Mouse (Mus musculus) stomach, postnatal 0 days (tissue): ENCODE data around the gene Tssc4. TPM values are rescaled to one million over a fixed set of nuclear protein-coding genes. Genes with fewer than 3 reads are reported as not detected.

Experiments
- ATAC-seq: fragments of 200-750 bp; cut with Nextera tagmentation; 2 replicates; pipeline ENCODE4 v1.8.0; 2017; ENCODE audit not compliant: low FRiP score, low TSS enrichment
- DNase-seq: peaks from one replicate; pipeline ENCODE4 v3.0.0-alpha.2; 2016; ENCODE audit warnings: low spot score
- H3K27ac ChIP-seq: fragments of 300-500 bp; sonication (generic); replicated peaks from 2 replicates; pipeline ENCODE4 v1.5.1; 2014; ENCODE audit warnings: mild to moderate bottlenecking, control low read depth
- H3K27me3 ChIP-seq: fragments of 300-500 bp; sonication (generic); 2 replicates; pipeline ENCODE4 v1.6.1; 2014; ENCODE audit warnings: low read length; ENCODE audit not compliant: control insufficient read depth, insufficient read depth
- H3K36me3 ChIP-seq: fragments of 300-500 bp; sonication (generic); 2 replicates; pipeline ENCODE4 v1.6.1; 2014; ENCODE audit warnings: low read length, mixed read lengths; ENCODE audit not compliant: control insufficient read depth, insufficient read depth
- H3K4me1 ChIP-seq: fragments of 300-500 bp; sonication (generic); replicated peaks from 2 replicates; pipeline ENCODE4 v1.6.1; 2014; ENCODE audit warnings: antibody characterized with exemption; ENCODE audit not compliant: control insufficient read depth, insufficient read depth
- H3K4me2 ChIP-seq: fragments of 300-500 bp; sonication (generic); replicated peaks from 2 replicates; pipeline ENCODE4 v1.6.1; 2014; ENCODE audit warnings: low read depth, mild to moderate bottlenecking, control low read depth, moderate library complexity
- H3K4me3 ChIP-seq: fragments of 300-500 bp; sonication (generic); 2 replicates; pipeline ENCODE4 v1.5.1; 2014; ENCODE audit warnings: low read depth, low read length, control low read depth
- H3K9ac ChIP-seq: fragments of 300-500 bp; sonication (generic); 2 replicates; pipeline ENCODE4 v1.6.1; 2014; ENCODE audit warnings: mild to moderate bottlenecking, low read length, control low read depth, mixed read lengths
- H3K9me3 ChIP-seq: fragments of 300-500 bp; sonication (generic); 2 replicates; pipeline ENCODE4 v1.6.1; 2016; ENCODE audit warnings: low read length; ENCODE audit not compliant: control insufficient read depth
- CTCF ChIP-seq: IDR thresholded peaks from 2 replicates; pipeline ENCODE4 v1.5.1; 2016; ENCODE audit warnings: antibody characterized with exemption, low read depth, mild to moderate bottlenecking, moderate library complexity
- EP300 ChIP-seq: optimal IDR thresholded peaks from 2 replicates; pipeline ENCODE3; 2016; ENCODE audit warnings: antibody characterized with exemption
- WGBS: fragments of 180-500 bp; shearing (Covaris S2); extraction: QIAGEN DNeasy Blood & Tissue Kit; methylation state at CpG from one replicate; pipeline ENCODE4 v1.1.7; 2014; 5-methylcytosine and 5-hydroxymethylcytosine counted together
- polyA plus RNA-seq: library from polyadenylated mRNA; unstranded; fragments of >200 nt; fragmentation: Nextera tagmentation; extraction: Ambion mirVana; gene quantifications from 2 replicates; pipeline ENCODE4 v1.2.1, GENCODE M21; 2015

Gene Tssc4
- polyA plus RNA-seq, 1 experiment from 2014 or later, result 44.7 TPM

DNA sequence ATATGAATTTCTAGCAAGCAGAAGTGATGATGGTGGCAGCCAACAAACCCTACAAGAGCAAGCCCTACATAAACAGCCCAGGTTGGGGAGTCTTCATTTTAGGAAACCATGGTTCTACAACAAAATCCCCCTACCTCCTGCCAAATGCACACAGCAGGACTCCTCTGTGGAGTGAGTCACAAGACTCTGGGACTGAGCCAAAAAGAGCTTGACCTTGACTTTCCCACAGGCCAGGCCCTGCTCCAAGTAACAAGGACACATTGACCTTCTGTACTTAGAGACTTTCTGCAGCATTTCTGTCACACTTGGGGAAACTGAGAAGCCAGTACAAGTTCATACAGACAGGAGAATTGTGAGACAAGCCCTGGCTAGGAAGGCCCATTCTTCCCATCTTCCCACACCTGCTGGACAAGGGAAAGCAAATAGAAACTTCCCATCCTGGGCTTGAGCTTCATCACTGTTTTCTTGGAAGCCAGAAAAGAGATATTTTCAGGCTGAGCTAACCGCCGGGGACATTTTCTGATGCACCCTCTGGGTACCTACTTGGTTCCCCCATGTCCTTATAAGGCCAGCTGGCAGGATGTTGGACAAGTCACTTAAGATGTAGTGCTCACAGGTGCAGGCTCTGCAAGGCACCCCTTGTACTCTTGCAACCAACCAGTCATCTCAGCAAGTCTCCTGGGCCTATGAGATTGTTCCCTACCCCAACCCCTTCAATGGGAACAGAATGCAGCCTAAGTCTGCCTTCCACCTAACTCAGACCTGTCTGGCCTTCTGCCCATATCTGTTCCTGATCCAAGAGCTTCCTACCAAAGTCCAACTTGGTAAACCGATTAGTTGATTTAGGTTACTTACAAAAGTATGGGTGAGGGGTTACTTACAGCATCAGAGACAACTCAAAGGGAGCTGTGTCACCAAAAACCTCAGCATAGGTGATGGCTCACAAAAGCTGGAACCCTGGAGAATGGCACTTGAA is 18.9 kb upstream of the Tssc4 start:
- H3K27me3 ChIP-seq, result no peaks in the 10 kb centered on the region
- 95% methylated on average over 3 of the region's 3 CpGs for WGBS
- no peak for ATAC-seq
- H3K4me2 ChIP-seq, result no peak overlapping the region
- H3K27ac ChIP-seq, result no peak overlapping the region
- DNase-seq, result no peak
- TF ChIP-seq CTCF (no peak), EP300 (no peak)
- no peaks in the 10 kb centered on the region for H3K36me3 ChIP-seq
- peaks cover 8% of the 10 kb centered on the region; the same call in 1 of the 2 replicates for H3K4me1 ChIP-seq
- no peaks in the 10 kb centered on the region for H3K9me3 ChIP-seq
- no peak overlapping the region for H3K9ac ChIP-seq
- H3K4me3 ChIP-seq, result no peak overlapping the region

DNA sequence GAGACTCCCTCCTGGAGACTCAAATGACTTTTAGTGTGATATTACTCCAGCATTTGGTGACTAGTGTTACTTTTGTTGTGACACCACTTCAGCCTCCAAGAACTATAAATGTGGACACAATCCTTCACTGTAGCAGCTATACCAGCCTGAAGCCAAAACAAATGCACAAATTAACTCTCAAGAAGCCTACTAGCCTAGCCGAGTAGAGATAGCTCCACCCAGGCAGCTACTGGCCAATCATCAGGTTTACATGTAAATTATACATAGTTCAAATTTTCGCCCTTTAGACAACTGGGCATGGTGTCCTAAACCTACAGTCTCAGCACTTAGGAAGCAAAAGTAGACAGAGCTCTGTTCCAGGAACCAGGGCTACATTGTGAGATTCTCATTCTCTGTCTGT is 17.7 kb upstream of the Tssc4 start:
- Histone ChIP-seq H3K36me3 (no peaks in the 10 kb centered on the region), H3K4me3 (no peak overlapping the region), H3K9ac (no peak overlapping the region), H3K27ac (no peak overlapping the region), H3K27me3 (no peaks in the 10 kb centered on the region), H3K4me1 (peaks cover 15% of the 10 kb centered on the region; the same call in 1 of the 2 replicates), H3K4me2 (no peak overlapping the region), H3K9me3 (no peaks in the 10 kb centered on the region)
- DNase-seq (no peak), ATAC-seq (no peak)
- WGBS, result 59% methylated on average over 2 of the region's 2 CpGs
- no peak for TF ChIP-seq EP300
- no peak for TF ChIP-seq CTCF

DNA sequence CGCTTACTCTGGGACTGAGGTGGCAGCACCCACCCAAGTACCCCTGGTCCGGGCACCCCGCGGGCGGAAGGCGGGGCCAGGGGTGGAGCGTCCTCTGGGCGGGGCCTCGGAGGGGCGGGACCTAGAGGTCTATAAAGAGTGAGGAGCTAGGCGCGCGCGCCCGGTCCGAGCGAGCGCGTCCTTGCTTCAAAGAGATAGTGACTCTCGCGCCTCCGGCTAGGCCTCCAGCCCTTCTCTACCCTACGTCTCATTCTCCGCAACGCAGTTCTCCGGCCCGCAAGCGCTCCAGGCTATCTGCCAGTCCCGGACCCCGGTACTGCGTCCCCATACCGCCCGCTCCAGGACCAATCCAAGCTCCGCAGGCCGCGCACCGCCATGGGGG is 16.4 kb upstream of the Tssc4 start, which contains the start of gene Cd81:
Cd81 (plus strand) TSS at position 114 of the 382 bp plus-strand sequence.
- Histone ChIP-seq H3K36me3 (no peaks in the 10 kb centered on the region), H3K27me3 (no peaks in the 10 kb centered on the region), H3K4me2 (peak within 1 kb of the TSS; percentile 92), H3K9me3 (no peaks in the 10 kb centered on the region), H3K4me3 (peak within 1 kb of the TSS; percentile 98), H3K4me1 (peaks cover 21% of the 10 kb centered on the region), H3K27ac (peak within 1 kb of the TSS; percentile 96), H3K9ac (peak within 1 kb of the TSS; percentile 96)
- ATAC-seq (peak; percentile 83), DNase-seq (peak; percentile 86)
- TF ChIP-seq EP300 (no peak), CTCF (no peak)
- under 1% methylated on average over 34 of the region's 37 CpGs for WGBS

DNA sequence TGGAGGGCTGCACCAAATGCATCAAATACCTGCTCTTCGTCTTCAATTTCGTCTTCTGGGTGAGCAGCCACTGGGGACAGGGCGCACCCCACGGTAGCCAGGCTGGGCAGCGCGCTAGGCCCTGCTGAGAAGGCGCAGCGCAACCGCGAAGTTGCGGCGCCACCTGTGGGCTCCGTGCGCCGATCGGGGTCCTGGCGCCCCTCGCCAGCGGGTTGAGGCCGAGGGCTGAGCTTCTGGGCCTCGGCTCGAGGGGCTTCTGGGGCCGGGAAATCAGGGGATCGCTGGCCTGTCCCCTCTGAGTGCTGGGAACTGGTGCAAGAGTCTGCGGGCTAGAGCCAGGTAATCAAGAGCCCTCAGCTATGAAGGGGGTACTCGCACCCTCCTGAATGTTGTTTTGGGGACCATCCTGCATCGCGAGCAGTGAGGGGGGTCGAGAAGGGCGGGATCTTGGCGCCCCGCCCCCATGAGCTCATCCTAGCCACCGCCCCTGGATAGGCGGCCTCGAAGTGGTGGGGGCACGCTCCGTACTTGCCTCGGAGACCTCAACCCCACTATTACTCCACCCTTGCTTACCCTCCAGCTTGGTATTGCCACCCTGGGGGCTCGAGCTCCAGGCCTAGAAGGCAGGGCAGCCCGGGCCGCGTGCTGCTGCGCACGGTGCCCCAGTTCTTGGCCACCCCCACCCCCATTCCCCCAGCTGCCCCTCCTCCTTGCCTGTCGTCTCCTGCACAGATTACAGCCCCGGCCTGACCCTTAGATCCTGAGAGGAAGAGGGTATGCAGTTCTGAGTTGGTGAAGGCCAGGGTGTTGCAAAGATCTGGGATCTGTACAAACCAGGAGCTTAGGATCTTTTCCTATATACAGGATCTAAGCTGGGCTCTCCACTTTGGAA is 15.8 kb upstream of the Tssc4 start:
- under 1% methylated on average over 46 of the region's 46 CpGs for WGBS
- peak overlapping the region; percentile 96 for H3K27ac ChIP-seq
- TF ChIP-seq CTCF (peak; percentile 62), EP300 (no peak)
- no peaks in the 10 kb centered on the region; the same call in 1 of the 2 replicates for H3K36me3 ChIP-seq
- peak overlapping the region; percentile 92 for H3K4me2 ChIP-seq
- ATAC-seq, result peak; percentile 60
- H3K4me3 ChIP-seq, result peak overlapping the region; percentile 98
- peaks cover 26% of the 10 kb centered on the region for H3K4me1 ChIP-seq
- no peaks in the 10 kb centered on the region for H3K27me3 ChIP-seq
- H3K9me3 ChIP-seq, result no peaks in the 10 kb centered on the region
- H3K9ac ChIP-seq, result peak overlapping the region; percentile 96
- peak; percentile 60 for DNase-seq

DNA sequence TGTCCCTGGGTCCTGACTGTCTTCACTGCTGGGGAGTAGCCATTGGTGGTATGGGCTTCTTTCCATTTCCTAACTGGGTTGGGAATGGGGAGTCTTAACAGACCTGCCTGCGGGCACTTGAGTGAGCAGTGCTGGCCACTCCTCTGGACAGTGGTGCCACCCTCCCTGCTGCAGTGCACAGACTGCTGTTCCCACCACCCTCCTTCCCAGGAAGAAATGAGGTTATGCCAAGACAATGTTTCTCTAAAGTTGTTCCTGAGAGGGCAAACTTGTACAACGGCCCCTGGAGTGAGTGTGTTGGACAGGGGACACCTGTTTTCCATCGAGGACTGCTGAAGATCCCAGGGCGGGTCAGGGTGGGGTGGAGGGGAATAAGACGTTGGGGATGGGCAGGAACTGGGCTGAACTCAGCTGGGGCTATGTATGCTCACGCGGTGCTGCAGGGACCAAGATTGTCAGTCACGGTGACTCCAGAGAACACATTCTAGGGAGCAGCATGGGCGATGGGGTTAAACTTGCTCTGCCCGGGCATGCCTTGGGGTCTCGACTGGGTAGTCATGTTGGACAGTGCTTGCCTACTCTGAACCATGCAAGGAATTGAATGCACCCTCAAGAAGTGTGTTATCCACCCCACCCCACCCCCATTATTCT is 15.0 kb upstream of the Tssc4 start:
- Histone ChIP-seq H3K27ac (peak overlapping the region; percentile 96), H3K4me3 (peak overlapping the region; percentile 98), H3K4me1 (peaks cover 34% of the 10 kb centered on the region), H3K9me3 (no peaks in the 10 kb centered on the region), H3K9ac (peak overlapping the region; percentile 96), H3K27me3 (no peaks in the 10 kb centered on the region), H3K36me3 (no peaks in the 10 kb centered on the region; the same call in 1 of the 2 replicates), H3K4me2 (peak overlapping the region; percentile 92)
- ATAC-seq (no peak), DNase-seq (peak; percentile 20)
- TF ChIP-seq EP300 (no peak), CTCF (no peak)
- WGBS, result 15% methylated on average over 11 of the region's 11 CpGs
